Mouse (Mus musculus) CD4-positive helper T cell, adult 2 months (primary cell): ENCODE results near the gene Tmem9.

ENCODE experiments used
- DNase-seq: peaks from one replicate; pipeline ENCODE4 v3.0.0-alpha.2; 2012; ENCODE audit warnings: low read depth, missing footprints, low spot score

Tmem9 gene

GRCm38 (mm10) chr1:136007211-136008158 lies at the start of gene Tmem9:
Gene Tmem9 (plus strand): TSS chr1:136008150.
- DNase-seq = no peak

GRCm38 (mm10) chr1:135958483-135958882 lies 49.5 kb upstream of the Tmem9 start:
- peak; percentile 43 for DNase-seq

GRCm38 (mm10) chr1:135963177-135963576 lies 44.8 kb upstream of the Tmem9 start:
- DNase-seq = no peak

GRCm38 (mm10) chr1:135964561-135964960 lies 43.4 kb upstream of the Tmem9 start:
- DNase-seq = no peak

- DNase-seq = no peak
These were observed 40.2 kb upstream of the Tmem9 start for GRCm38 (mm10) chr1:135967739-135968138.

- DNase-seq = no peak
These were observed 37.5 kb upstream of the Tmem9 start for GRCm38 (mm10) chr1:135970486-135970885.

GRCm38 (mm10) chr1:135972576-135972975 lies 35.4 kb upstream of the Tmem9 start:
- no peak for DNase-seq

- no peak for DNase-seq
These were observed 23.8 kb upstream of the Tmem9 start for GRCm38 (mm10) chr1:135984105-135984504.

GRCm38 (mm10) chr1:135989876-135990275 lies 18.1 kb upstream of the Tmem9 start:
- no peak for DNase-seq

GRCm38 (mm10) chr1:135993470-135993869 lies 14.5 kb upstream of the Tmem9 start:
- no peak for DNase-seq

- DNase-seq = no peak
These were observed 10.4 kb upstream of the Tmem9 start for GRCm38 (mm10) chr1:135997537-135997936.

GRCm38 (mm10) chr1:135999720-136000287 lies 8.1 kb upstream of the Tmem9 start:
- no peak for DNase-seq

GRCm38 (mm10) chr1:136001438-136001837 lies 6.5 kb upstream of the Tmem9 start:
- DNase-seq = no peak

- DNase-seq = no peak
These were observed 1.6 kb upstream of the Tmem9 start, which contains the start of gene Igfn1 for GRCm38 (mm10) chr1:136006292-136006748. Gene Igfn1 (minus strand): TSS chr1:136006342.

GRCm38 (mm10) chr1:136008159-136008533 lies 196 bp downstream of the Tmem9 start:
- DNase-seq = no peak

GRCm38 (mm10) chr1:136010247-136010646 lies 2.3 kb downstream of the Tmem9 start:
- no peak for DNase-seq

- DNase-seq = no peak
These were observed 5.6 kb downstream of the Tmem9 start for GRCm38 (mm10) chr1:136013513-136013912.

GRCm38 (mm10) chr1:136014796-136015502 lies 7.0 kb downstream of the Tmem9 start:
- DNase-seq = no peak

- no peak for DNase-seq
These were observed 9.4 kb downstream of the Tmem9 start for GRCm38 (mm10) chr1:136017307-136017706.

GRCm38 (mm10) chr1:136017907-136018313 lies 10.0 kb downstream of the Tmem9 start:
- peak; percentile 86 for DNase-seq

- DNase-seq = peak; percentile 48
These were observed 10.6 kb downstream of the Tmem9 start for GRCm38 (mm10) chr1:136018390-136019189.
